Mouse (Mus musculus) stomach, postnatal 0 days (tissue): ENCODE results near the gene Olfr646.

Experiments used
- CTCF ChIP-seq: IDR thresholded peaks from 2 replicates; pipeline ENCODE4 v1.5.1; 2016; ENCODE audit warnings: antibody characterized with exemption, low read depth, mild to moderate bottlenecking, moderate library complexity
- EP300 ChIP-seq: optimal IDR thresholded peaks from 2 replicates; pipeline ENCODE3; 2016; ENCODE audit warnings: antibody characterized with exemption

- TF ChIP-seq CTCF, result no peak
- TF ChIP-seq EP300, result no peak
Measured at GRCm38 (mm10) chr7:104061345-104061744, 43.3 kb upstream of the Olfr646 start, which contains the start of gene 4930516K23Rik.
